18 mouse cellular contexts compared by ENCODE assay signal in genomic region chr4:148310126-148310525, GRCm38 (mm10). TPM values are rescaled to one million over a fixed set of nuclear protein-coding genes. Genes with fewer than 3 reads are reported as not detected.
"Had no signal": no experiment of that assay in that cellular context is flagged by ENCODE, and none has a peak within 500 bp of the region (broad histone marks: within the 10 kb centered on the region; RNA-seq: fewer than 3 reads in every experiment).

No protein-coding gene starts in this region.

- H3K4me3 ChIP-seq: neural tube, embryonic 13.5 days; neural tube, embryonic 15.5 days; stomach, embryonic 15.5 days had no signal

- H3K4me2 ChIP-seq: neural tube, embryonic 13.5 days; neural tube, embryonic 15.5 days; stomach, embryonic 15.5 days had no signal

- H3K27me3 ChIP-seq: neural tube, embryonic 13.5 days; stomach, embryonic 15.5 days had no signal

- H3K36me3 ChIP-seq: neural tube, embryonic 13.5 days; neural tube, embryonic 15.5 days; stomach, embryonic 15.5 days had no signal

- DNase-seq: retina, postnatal 1 day; right cerebral cortex, adult 18-20 months; right cerebral cortex, postnatal 14 days; right cerebral cortex, postnatal 25 days; right cerebral cortex, postnatal 4 days; spleen, adult 18-20 months; thymus, adult 18-20 months; thymus, adult 2 months; thymus, postnatal 14 days; thymus, postnatal 25 days; thymus, postnatal 36 days; thymus, postnatal 4 days had no signal

- H3K4me1 ChIP-seq: stomach, embryonic 15.5 days had no signal

- H3K27ac ChIP-seq: neural tube, embryonic 13.5 days; neural tube, embryonic 15.5 days; stomach, embryonic 15.5 days; stomach, postnatal 0 days had no signal

- H3K9me3 ChIP-seq: neural tube, embryonic 13.5 days; neural tube, embryonic 15.5 days; stomach, embryonic 15.5 days had no signal

- H3K9ac ChIP-seq: neural tube, embryonic 13.5 days; neural tube, embryonic 15.5 days; stomach, embryonic 15.5 days had no signal

RNA-seq across cellular contexts. Expression of gene Disp3, which starts 22.4 kb away (rescaled TPM):
- total RNA-seq: neutrophil, adult 5-6 weeks had no signal
- polyA plus RNA-seq: thymus, postnatal 0 days had no signal
